ENCODE assay signal across 19 mouse cellular contexts in the genomic region with DNA sequence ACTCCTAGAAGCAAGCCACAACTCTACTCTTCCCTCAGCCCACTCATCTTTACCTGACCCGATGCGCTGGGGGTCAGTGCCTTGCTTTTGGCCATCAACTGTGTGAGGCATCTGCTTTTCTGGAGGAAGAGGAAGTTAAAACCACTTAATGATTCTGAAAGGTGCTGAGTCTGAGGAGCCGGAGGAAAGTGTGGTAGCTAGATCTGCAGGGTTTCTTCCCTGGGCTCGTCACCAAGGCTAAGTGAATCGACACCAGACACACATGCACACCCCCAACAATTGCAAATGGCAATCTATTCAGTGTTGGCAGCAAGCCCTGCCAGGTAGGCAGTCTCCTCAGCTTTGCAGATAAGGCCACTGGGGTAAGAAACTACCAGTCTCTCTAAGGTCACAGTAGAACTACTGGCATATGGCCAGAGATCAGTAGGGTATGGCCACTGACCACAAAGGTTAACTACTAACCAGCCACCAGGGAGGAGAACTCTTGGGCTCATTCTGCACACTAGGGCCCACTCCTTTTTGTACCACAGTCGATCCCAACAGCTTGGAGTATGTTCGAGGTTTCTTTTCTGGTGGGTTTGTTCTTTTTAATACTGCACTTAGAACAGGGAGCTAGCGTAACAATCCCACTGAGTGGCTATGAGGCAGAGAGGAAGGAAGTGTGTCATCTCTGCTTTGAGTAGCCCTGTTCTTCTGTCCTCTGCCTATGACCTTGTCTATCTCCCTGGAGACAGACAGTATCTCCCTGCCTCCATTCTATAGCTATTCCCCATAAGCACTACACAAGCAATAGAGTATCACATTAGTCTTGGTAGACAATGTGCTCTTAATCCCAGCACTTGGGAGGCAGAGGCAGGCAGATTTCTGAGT. TPM values are rescaled to one million over a fixed set of nuclear protein-coding genes. Genes with fewer than 3 reads are reported as not detected.
DNase-seq lines count a peak whose midpoint lies in the region; ATAC-seq and TF ChIP-seq lines count a peak whose summit lies in the region.
"Had no signal": no experiment of that assay in that cellular context is flagged by ENCODE, and none has a peak within 500 bp of the region (broad histone marks: within the 10 kb centered on the region; RNA-seq: fewer than 3 reads in every experiment).

No protein-coding gene starts in this region.

- no peak for TF ChIP-seq EP300 in heart, adult 2 months (IDR thresholded peaks at IDR 0.05; ENCODE audit: insufficient read depth, low read depth, low read length)

- no peak for ATAC-seq in kidney, embryonic 15.5 days (replicated peaks; ENCODE audit: low FRiP score)
- ATAC-seq in hematopoietic stem cell, adult 5-6 weeks (replicated peaks in 1 of 2; ENCODE audit: insufficient read depth in 1 of 2, low FRiP score in 2 of 2, low TSS enrichment in 1 of 2, low read depth in 1 of 2, poor library complexity in 2 of 2, severe bottlenecking in 2 of 2): peak; percentile 46 to 50; a peak in 3 of 4 replicates
- ATAC-seq in megakaryocyte, adult 5-6 weeks (ENCODE audit: poor library complexity, severe bottlenecking): peak; percentile 66
- ATAC-seq in cerebellum, adult (ENCODE audit: insufficient number of reproducible peaks, low FRiP score, low TSS enrichment): no peak
- ATAC-seq: forebrain, embryonic 15.5 days had no signal

- no peaks in the 10 kb centered on the region for H3K9me3 ChIP-seq in kidney, embryonic 15.5 days (replicated peaks)
- H3K9me3 ChIP-seq: embryonic facial prominence, embryonic 13.5 days; forebrain, embryonic 15.5 days; heart, embryonic 13.5 days; limb, embryonic 12.5 days; liver, embryonic 15.5 days; midbrain, embryonic 10.5 days had no signal

- H3K4me1 ChIP-seq in heart, adult 2 months (ENCODE audit: control insufficient read depth, insufficient read depth, low read length): peaks cover 26% of the 10 kb centered on the region
- peaks cover 22% of the 10 kb centered on the region for H3K4me1 ChIP-seq in kidney, embryonic 15.5 days
- H3K4me1 ChIP-seq: forebrain, embryonic 15.5 days; midbrain, embryonic 10.5 days had no signal

- H3K27ac ChIP-seq in heart, adult 2 months: no peak overlapping the region
- H3K27ac ChIP-seq in kidney, embryonic 15.5 days: no peak overlapping the region
- H3K27ac ChIP-seq: embryonic facial prominence, embryonic 13.5 days; forebrain, embryonic 15.5 days; heart, embryonic 13.5 days; kidney, postnatal 0 days; limb, embryonic 12.5 days; liver, embryonic 15.5 days; midbrain, embryonic 10.5 days had no signal

- TF ChIP-seq CTCF in heart, adult 2 months (IDR thresholded peaks at IDR 0.05): no peak

- H3K79me2 ChIP-seq in heart, adult 2 months (replicated peaks; ENCODE audit: control insufficient read depth, insufficient read depth, low read length): peaks cover 7% of the 10 kb centered on the region

- no peak for TF ChIP-seq POLR2A in heart, adult 2 months (IDR thresholded peaks at IDR 0.05; ENCODE audit: insufficient read depth, low read depth, low read length)

- intact Hi-C loops in heart, adult 2 months (cut with DNase I): no loop called here

- H3K27me3 ChIP-seq in heart, adult 2 months (ENCODE audit: control insufficient read depth, insufficient read depth, low read length): no peaks in the 10 kb centered on the region
- no peaks in the 10 kb centered on the region for H3K27me3 ChIP-seq in kidney, embryonic 15.5 days
- H3K27me3 ChIP-seq: embryonic facial prominence, embryonic 13.5 days; forebrain, embryonic 15.5 days; heart, embryonic 13.5 days; limb, embryonic 12.5 days; liver, embryonic 15.5 days had no signal

- H3K9ac ChIP-seq in heart, adult 2 months (ENCODE audit: low read depth, low read length): no peak overlapping the region
- no peak overlapping the region for H3K9ac ChIP-seq in kidney, embryonic 15.5 days
- H3K9ac ChIP-seq: embryonic facial prominence, embryonic 13.5 days; forebrain, embryonic 15.5 days; heart, embryonic 13.5 days; limb, embryonic 12.5 days; liver, embryonic 15.5 days had no signal

- DNase-seq in heart, adult 11 months: peak; percentile 89
- DNase-seq in heart, adult 2 months: no peak
- DNase-seq in kidney, adult 8-10 months: peak; percentile 41 to 52
- no peak for DNase-seq in urinary bladder, postnatal 25 days (ENCODE audit: low spot score)
- DNase-seq: cerebellum, adult 9-10 months; gastrocnemius, postnatal 36 days; lung, postnatal 10 days; thymus, postnatal 14 days had no signal

- H3K4me3 ChIP-seq in heart, adult 2 months: no peak overlapping the region
- H3K4me3 ChIP-seq in kidney, embryonic 15.5 days (replicated peaks): no peak overlapping the region
- H3K4me3 ChIP-seq: embryonic facial prominence, embryonic 13.5 days; forebrain, embryonic 15.5 days; heart, embryonic 13.5 days; limb, embryonic 12.5 days; liver, embryonic 15.5 days; midbrain, embryonic 10.5 days had no signal

- WGBS in heart, adult 2 months: 65% methylated on average over 8 of the region's 8 CpGs
- WGBS in kidney, embryonic 15.5 days: 84% methylated on average over 8 of the region's 8 CpGs

- H3K36me3 ChIP-seq in heart, adult 2 months (ENCODE audit: control insufficient read depth, insufficient read depth, low read length): peaks cover 14% of the 10 kb centered on the region
- no peaks in the 10 kb centered on the region for H3K36me3 ChIP-seq in kidney, embryonic 15.5 days
- H3K36me3 ChIP-seq: forebrain, embryonic 15.5 days; heart, embryonic 13.5 days; limb, embryonic 12.5 days; liver, embryonic 15.5 days; midbrain, embryonic 10.5 days had no signal

- no peak overlapping the region for H3K4me2 ChIP-seq in kidney, embryonic 15.5 days
- H3K4me2 ChIP-seq: embryonic facial prominence, embryonic 13.5 days; forebrain, embryonic 15.5 days; heart, embryonic 13.5 days; limb, embryonic 12.5 days; liver, embryonic 15.5 days had no signal

RNA-seq across cellular contexts. Expression of a gene that starts 34.9 kb away (rescaled TPM):
- 10 to 100 TPM; 44.5 to 48.7 TPM for total RNA-seq in heart, adult 2 months (2021)
- 72.9 and 79.4 TPM in 2 replicates for polyA plus RNA-seq in heart, adult 2 months (2012; rRNA removed)
- 109 and 117 TPM in 2 replicates for polyA plus RNA-seq in kidney, embryonic 15.5 days (2015; fragmentation: Nextera tagmentation; extraction: Ambion mirVana)
- 19.8 and 20.6 TPM in 2 replicates for total RNA-seq in hematopoietic stem cell, adult 5-6 weeks (2017)
- 110 and 115 TPM in 2 replicates for total RNA-seq in megakaryocyte, adult 5-6 weeks (2015)
- 97.8 and 105 TPM in 2 replicates for total RNA-seq in megakaryocyte, adult 5-6 weeks (2017)

Comparison
In these comparisons a context has a peak if more than half of its experiments do, and no peak if none do; other contexts are left out.
1. DNase-seq: peak in heart, adult 11 months (single experiment) and kidney, adult 8-10 months (2 of 2); none in heart, adult 2 months (0 of 2) and urinary bladder, postnatal 25 days (single experiment).
2. ATAC-seq: peak in hematopoietic stem cell, adult 5-6 weeks (2 of 2) and megakaryocyte, adult 5-6 weeks (single experiment); none in kidney, embryonic 15.5 days (single experiment) and cerebellum, adult (single experiment).